Mouse (Mus musculus) gastrocnemius, adult 2 months (tissue): ENCODE data around the gene Lurap1. TPM values are rescaled to one million over a fixed set of nuclear protein-coding genes. Genes with fewer than 3 reads are reported as not detected.

Experiments used
- DNase-seq: peaks from one replicate; pipeline ENCODE4 v3.0.0; 2022
- H3K27ac ChIP-seq: fragments of 200-600 bp; 2 replicates; pipeline ENCODE4 v1.8.1; 2022; ENCODE audit warnings: mild to moderate bottlenecking
- H3K4me3 ChIP-seq: fragments of 200-600 bp; 2 replicates; pipeline ENCODE4 v1.8.1; 2022; ENCODE audit warnings: mild to moderate bottlenecking, moderate library complexity
- CTCF ChIP-seq: fragments of 200-600 bp; IDR thresholded peaks from 2 replicates; pipeline ENCODE4 v1.8.1; 2022; ENCODE audit warnings: antibody characterized with exemption, mild to moderate bottlenecking, moderate library complexity
- intact Hi-C: fragments of 180-260 bp; cut with DNase I; formaldehyde crosslinking; loops from one replicate; pipeline ENCODE4 v1.15.1; 2025
- total RNA-seq, 2 experiments: library from RNA; stranded (reverse); gene quantifications; 2 replicates each; pipeline ENCODE4 v1.2.3; 2021

The Lurap1 gene
- total RNA-seq, 2 experiments from 2014 or later: 4.9 to 6.9 TPM

- Histone ChIP-seq H3K4me3 (no peak overlapping the region), H3K27ac (peak overlapping the region; percentile 87)
- DNase-seq: no peak
- intact Hi-C loops: no loop called here
- no peak for TF ChIP-seq CTCF
Observed at GRCm38 (mm10) chr4:116173752-116174151, 22.6 kb upstream of the Lurap1 start.

GRCm38 (mm10) chr4:116173072-116173471, 21.9 kb upstream of the Lurap1 start, which contains the start of the genes 1700042G07Rik and Gm49337:
Gene 1700042G07Rik, plus strand, starts transcription at chr4:116173372.
Gene Gm49337, plus strand, starts transcription at chr4:116173384.
- DNase-seq: no peak
- intact Hi-C loops: no loop called here
- no peak for TF ChIP-seq CTCF
- Histone ChIP-seq H3K27ac (peak within 1 kb of the TSS; percentile 87), H3K4me3 (no peak within 1 kb of the TSS)

GRCm38 (mm10) chr4:116169353-116169672, 18.2 kb upstream of the Lurap1 start:
- no peak for DNase-seq
- no peak overlapping the region for H3K4me3 ChIP-seq
- no peak overlapping the region for H3K27ac ChIP-seq
- intact Hi-C loops: loop anchor here (2.0 kb wide), 1 partner anchor 113 kb away; no protein-coding TSS in a partner anchor
- TF ChIP-seq CTCF: no peak

GRCm38 (mm10) chr4:116168617-116169352, 17.6 kb upstream of the Lurap1 start:
- DNase-seq: peak; percentile 80
- peak; percentile 77 for TF ChIP-seq CTCF
- intact Hi-C loops: loop anchor here (2.0 kb wide), 1 partner anchor 114 kb away; no protein-coding TSS in a partner anchor
- Histone ChIP-seq H3K27ac (no peak overlapping the region), H3K4me3 (no peak overlapping the region)

DNA sequence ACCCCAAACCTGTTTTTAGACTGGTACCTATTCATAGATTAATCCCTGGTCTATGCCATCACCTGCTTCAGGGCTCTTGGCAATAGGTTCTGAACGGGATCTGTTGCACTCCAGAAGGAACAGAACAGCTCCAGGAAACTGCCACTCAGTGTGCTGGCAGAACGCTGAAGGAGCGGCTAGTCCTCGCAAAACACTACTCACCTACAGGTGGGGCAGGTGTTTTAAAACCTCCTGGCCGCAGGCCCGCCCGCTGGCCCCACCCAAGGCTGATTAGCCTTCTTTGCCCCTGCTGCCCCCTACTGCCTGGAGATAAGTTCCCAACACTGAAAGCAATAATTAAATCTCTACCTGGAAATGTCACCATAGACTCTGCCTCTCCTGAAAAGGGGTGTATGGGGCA, 16.3 kb upstream of the Lurap1 start, which contains the start of gene Tspan1:
Gene Tspan1 (minus strand): TSS at position 198 of the 400 bp plus-strand sequence.
- peak; percentile 35 for TF ChIP-seq CTCF
- H3K27ac ChIP-seq: peak within 1 kb of the TSS; percentile 12; the same call in 1 of the 2 replicates
- H3K4me3 ChIP-seq: no peak within 1 kb of the TSS
- peak; percentile 48 for DNase-seq
- intact Hi-C loops: no loop called here

GRCm38 (mm10) chr4:116165708-116166407, 14.7 kb upstream of the Lurap1 start:
- no peak overlapping the region for H3K4me3 ChIP-seq
- intact Hi-C loops: no loop called here
- no peak for DNase-seq
- no peak overlapping the region for H3K27ac ChIP-seq
- no peak for TF ChIP-seq CTCF

DNA sequence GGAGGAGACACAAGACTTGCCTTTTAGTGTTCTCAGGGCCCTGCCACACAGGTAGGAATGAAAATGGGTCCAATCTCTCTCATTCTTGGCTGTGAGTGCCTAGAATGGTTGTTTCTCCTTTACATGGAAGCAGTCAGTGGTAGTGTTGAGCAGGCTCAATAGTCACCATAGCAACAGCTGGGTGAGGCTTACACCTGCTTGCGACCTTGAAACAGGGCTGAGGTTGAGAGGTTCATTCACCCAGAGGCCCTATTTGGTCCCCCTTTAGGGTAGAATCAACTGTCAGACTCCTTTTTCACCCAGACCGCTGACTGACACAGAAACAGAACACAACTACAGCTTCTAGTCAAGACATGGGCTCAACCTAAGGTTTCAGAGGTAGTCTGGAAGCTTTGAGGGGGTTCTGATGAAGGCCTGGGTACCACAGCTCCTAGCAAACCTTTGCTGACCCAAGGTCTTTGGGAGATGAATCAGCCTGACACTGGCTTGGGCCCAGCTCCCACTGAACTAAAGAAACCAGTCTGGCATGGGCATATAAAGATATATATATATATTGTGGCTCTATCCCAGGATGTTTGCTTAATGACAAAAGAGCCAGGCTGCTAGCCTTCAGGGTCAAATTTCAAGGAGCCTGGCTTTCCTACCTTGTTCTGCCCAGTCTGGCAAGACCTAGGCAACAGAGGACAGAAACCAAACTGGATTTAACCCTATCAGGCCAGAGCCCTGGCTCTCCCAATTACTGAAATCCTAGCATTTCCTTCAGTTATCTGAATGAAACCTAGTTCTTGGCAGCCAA, 13.8 kb upstream of the Lurap1 start:
- H3K4me3 ChIP-seq: no peak overlapping the region
- intact Hi-C loops: no loop called here
- no peak for TF ChIP-seq CTCF
- no peak overlapping the region; the same call in 1 of the 2 replicates for H3K27ac ChIP-seq
- no peak for DNase-seq

DNA sequence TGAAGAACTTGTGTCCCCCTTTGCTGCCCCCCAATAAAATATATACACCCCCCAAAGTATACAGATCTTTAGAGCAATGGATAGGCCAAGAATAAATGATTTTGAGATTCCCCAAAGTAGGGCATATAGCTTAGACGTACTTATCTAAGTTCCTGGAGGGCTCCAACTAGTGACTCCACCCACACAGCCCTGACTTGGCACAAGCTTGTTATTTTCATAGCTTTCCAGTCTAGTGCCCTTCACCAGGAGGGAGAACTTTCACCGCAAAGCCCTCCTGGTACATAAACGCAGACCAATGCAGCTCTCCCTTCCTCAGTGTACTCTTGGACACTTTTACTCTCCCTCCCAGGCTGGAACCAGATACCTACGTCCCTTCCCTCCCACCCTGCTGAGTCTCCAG, 11.0 kb upstream of the Lurap1 start:
- Histone ChIP-seq H3K4me3 (no peak overlapping the region), H3K27ac (no peak overlapping the region)
- TF ChIP-seq CTCF: no peak
- intact Hi-C loops: no loop called here
- DNase-seq: no peak

GRCm38 (mm10) chr4:116160769-116161168, 9.6 kb upstream of the Lurap1 start:
- TF ChIP-seq CTCF: no peak
- Histone ChIP-seq H3K27ac (no peak overlapping the region), H3K4me3 (no peak overlapping the region)
- intact Hi-C loops: no loop called here
- no peak for DNase-seq

GRCm38 (mm10) chr4:116159912-116160311, 8.8 kb upstream of the Lurap1 start:
- no peak overlapping the region for H3K4me3 ChIP-seq
- DNase-seq: no peak
- peak; percentile 39 for TF ChIP-seq CTCF
- intact Hi-C loops: no loop called here
- no peak overlapping the region for H3K27ac ChIP-seq

DNA sequence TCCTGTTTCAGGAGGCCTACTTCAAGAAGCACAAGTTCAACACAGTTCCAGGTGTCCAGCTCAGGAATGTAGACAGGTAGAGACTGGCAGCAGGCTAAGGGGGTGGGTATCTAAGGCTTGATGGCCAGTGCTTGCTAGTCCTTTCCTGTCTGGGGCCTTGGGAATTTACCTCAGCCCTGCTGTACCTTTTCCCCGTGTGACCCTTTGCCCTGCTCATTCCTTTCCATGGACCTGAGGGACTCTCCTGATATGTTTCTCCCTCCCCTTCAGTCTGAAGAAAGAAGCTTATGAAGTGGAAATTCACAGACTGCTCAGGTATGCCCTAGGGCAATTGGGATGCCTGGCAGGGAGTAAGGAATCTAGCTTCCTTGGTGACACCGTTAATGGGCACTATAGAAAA, 6.7 kb upstream of the Lurap1 start:
- intact Hi-C loops: no loop called here
- Histone ChIP-seq H3K4me3 (no peak overlapping the region), H3K27ac (no peak overlapping the region)
- DNase-seq: no peak
- no peak for TF ChIP-seq CTCF

GRCm38 (mm10) chr4:116152702-116153101, 1.6 kb upstream of the Lurap1 start:
- no peak for DNase-seq
- intact Hi-C loops: no loop called here
- no peak overlapping the region for H3K4me3 ChIP-seq
- no peak overlapping the region for H3K27ac ChIP-seq
- no peak for TF ChIP-seq CTCF

GRCm38 (mm10) chr4:116150862-116151221, 296 bp downstream of the Lurap1 start:
- no peak for DNase-seq
- no peak for TF ChIP-seq CTCF
- Histone ChIP-seq H3K4me3 (peak overlapping the region; percentile 95), H3K27ac (peak overlapping the region; percentile 98)
- intact Hi-C loops: no loop called here
